Mouse (Mus musculus): ENCODE data around the gene Prkag2. TPM values are rescaled to one million over a fixed set of nuclear protein-coding genes. Genes with fewer than 3 reads are reported as not detected.
A peak's percentile ranks its signal among the peaks of the same experiment; 100 is the strongest.
"Not testable (repeated sequence)": the region's sequence is repeated elsewhere in the genome, so short reads cannot be mapped to it uniquely, and the experiment has no call there.

Gene Prkag2
- polyA plus RNA-seq, 1 experiment from 2014 or later, result 45.0 TPM

DNA sequence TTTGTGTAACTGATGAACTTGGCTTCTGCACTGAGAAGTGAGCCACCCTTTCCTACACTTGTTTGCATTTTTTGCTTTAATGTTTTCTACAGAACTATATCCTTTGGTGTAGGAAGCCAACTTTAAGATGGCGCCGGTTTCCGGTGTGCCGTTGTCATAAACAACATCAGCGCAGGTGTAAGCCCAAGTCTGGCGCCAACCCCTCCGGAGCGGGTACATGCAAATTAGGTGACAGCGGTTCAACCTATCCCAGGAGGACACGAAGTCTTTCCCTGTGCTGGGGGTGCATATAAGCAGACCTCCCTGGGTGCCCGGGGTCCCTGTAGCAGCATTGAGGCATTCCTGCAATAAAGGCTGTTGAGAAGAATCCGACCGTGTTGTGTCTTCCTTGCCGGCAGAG lies 252.2 kb downstream of the Prkag2 start:
- not testable (repeated sequence) for H3K27me3 ChIP-seq (ENCODE audit: poor library complexity, severe bottlenecking); H3K9me3 ChIP-seq; DNase-seq (ENCODE audit: extremely low spot score, low spot score); H3K4me3 ChIP-seq; H3K4me1 ChIP-seq; H3K36me3 ChIP-seq (replicated peaks); H3K27ac ChIP-seq
- 89% methylated on average over 14 of the region's 14 CpGs for WGBS

DNA sequence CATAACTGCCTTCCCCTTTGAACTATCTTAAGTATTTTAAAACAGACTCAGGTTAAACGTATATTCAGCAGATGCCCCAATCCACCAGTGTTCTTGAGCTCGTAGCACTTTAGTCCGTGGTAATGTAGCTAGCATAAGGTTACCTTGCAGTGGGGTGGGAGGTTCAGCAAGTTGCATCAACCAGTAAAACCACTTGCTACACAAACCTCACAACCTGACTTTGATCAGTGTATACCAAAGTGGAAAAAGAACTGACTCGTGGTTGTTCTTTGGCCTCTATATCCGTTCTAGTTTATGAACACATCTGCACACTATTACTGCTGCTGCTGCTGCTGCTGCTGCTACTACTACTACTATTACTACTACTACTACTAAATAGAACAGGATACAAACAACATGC lies 256.6 kb downstream of the Prkag2 start:
- DNase-seq (ENCODE audit: extremely low spot score, low spot score), result no peak
- peaks cover 28% of the 10 kb centered on the region for H3K4me1 ChIP-seq
- no peak overlapping the region for H3K4me3 ChIP-seq
- WGBS, result 92% methylated on average over 5 of the region's 5 CpGs
- H3K36me3 ChIP-seq (replicated peaks), result peaks cover 4% of the 10 kb centered on the region
- no peak overlapping the region; the same call in 1 of the 2 replicates for H3K27ac ChIP-seq
- no peaks in the 10 kb centered on the region for H3K27me3 ChIP-seq (ENCODE audit: poor library complexity, severe bottlenecking)
- no peaks in the 10 kb centered on the region for H3K9me3 ChIP-seq

DNA sequence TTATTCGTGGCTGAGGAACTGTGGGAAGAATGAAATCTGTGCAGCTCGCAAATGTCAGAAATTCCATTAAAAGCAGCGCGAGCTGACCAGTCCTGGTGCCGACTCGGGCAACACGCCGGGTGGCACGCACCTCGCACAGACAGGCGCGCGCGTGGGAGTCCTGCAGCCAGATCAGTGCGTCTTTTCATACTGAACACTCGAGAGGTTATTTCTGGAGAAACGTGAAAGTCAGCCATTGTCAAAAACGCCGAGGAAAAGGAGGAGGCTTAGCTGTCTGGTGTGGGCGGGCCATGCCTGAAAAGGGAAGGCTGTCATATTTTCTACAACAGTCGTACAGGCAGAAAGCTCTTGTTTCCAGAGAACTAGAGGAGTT lies 257.4 kb downstream of the Prkag2 start:
- peaks cover 9% of the 10 kb centered on the region for H3K36me3 ChIP-seq (replicated peaks)
- no peaks in the 10 kb centered on the region for H3K9me3 ChIP-seq
- WGBS, result 4% methylated on average over 21 of the region's 21 CpGs

DNA sequence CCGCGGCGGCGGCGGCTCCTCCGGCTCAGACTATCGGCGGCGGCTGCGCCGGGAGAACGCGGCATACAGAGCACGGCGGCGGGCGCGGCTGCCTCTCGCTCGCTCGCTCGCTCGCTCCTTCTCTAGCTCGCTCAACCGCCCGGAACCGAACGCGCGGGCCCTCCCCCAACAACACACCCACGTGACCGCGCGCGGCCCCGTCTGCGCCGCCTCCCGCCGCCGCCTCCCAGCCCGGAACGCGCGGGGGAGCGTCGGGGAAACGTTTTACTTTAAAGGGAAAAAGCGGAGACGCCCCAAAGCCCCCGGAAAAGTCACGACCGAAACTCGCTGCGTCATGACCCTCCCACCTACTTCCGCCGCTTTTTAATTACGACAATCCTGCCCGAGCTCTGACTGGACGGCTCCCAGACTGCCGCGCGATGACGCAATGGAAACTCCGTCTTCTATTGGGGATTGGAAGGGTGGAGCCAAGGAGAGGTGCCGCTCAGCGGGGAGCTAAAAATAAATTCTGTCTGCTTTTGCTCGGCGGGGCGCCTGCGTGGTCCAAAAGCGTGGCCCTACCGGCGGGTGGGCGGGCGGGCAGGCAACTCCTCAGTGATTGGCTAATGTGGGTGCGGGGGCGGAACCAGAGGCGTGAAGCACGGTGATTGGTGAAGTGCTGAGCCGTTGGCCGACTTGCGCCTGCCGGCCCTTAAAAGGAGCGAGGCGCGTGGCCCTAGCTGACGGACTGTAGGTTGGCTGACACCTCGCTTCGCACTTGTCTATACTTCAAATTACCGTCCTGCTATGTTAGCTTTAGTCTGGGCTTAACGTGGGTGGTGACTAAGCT lies 258.0 kb downstream of the Prkag2 start, which contains the start of gene Rheb:
TSS of gene Rheb (minus strand) at position 351 of the 829 bp plus-strand sequence.
- under 1% methylated on average over 91 of the region's 92 CpGs for WGBS
- Histone ChIP-seq H3K4me1 (peaks cover 28% of the 10 kb centered on the region), H3K27ac (peak within 1 kb of the TSS; percentile 98), H3K4me3 (peak within 1 kb of the TSS; percentile 99), H3K36me3 (replicated peaks) (peaks cover 9% of the 10 kb centered on the region), H3K9me3 (no peaks in the 10 kb centered on the region), H3K27me3 (ENCODE audit: poor library complexity, severe bottlenecking) (no peaks in the 10 kb centered on the region)
- DNase-seq (ENCODE audit: extremely low spot score, low spot score), result peak; percentile 99

More for the DNA sequence above, 257.4 kb downstream of the Prkag2 start:
- no peak for DNase-seq (ENCODE audit: extremely low spot score, low spot score)
- Histone ChIP-seq H3K27me3 (ENCODE audit: poor library complexity, severe bottlenecking) (no peaks in the 10 kb centered on the region), H3K27ac (peak overlapping the region; percentile 98), H3K4me1 (peaks cover 28% of the 10 kb centered on the region), H3K4me3 (peak overlapping the region; percentile 99)

DNA sequence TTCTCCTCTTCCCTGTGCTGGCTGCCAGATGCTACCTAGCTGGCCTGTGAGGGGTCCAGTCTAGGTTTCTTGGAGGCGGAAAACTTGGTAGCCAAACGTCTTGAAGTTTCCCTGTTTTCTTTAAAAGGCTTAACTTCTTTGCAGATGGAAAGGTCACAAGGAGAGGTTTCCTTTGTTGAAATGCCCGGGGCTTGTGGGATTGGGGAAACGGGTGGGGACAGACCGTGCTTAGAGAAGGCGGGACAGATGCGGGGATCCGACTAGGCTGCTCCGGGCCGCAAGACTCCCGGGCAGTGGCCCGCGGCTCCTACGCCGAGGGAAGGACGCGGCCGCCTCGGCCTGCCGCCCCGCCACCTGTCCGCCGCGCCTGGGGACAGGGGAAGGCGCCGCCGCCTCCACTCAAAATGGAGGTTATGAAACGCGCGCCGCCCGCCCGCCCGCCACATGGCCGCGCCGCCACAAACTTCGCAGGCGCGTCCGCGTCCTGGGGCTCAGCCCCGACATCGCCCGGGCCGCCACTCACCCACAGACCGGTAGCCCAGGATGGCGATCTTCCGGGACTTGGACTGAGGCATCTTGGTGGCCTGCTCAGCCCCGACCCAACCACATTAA lies 258.7 kb downstream of the Prkag2 start:
- H3K4me3 ChIP-seq, result peak overlapping the region; percentile 99
- H3K36me3 ChIP-seq (replicated peaks), result peaks cover 9% of the 10 kb centered on the region
- no peaks in the 10 kb centered on the region for H3K27me3 ChIP-seq (ENCODE audit: poor library complexity, severe bottlenecking)
- H3K4me1 ChIP-seq, result peaks cover 28% of the 10 kb centered on the region
- H3K9me3 ChIP-seq, result no peaks in the 10 kb centered on the region
- peak overlapping the region; percentile 98 for H3K27ac ChIP-seq
- no peak for DNase-seq (ENCODE audit: extremely low spot score, low spot score)
- WGBS, result under 1% methylated on average over 49 of the region's 50 CpGs

DNA sequence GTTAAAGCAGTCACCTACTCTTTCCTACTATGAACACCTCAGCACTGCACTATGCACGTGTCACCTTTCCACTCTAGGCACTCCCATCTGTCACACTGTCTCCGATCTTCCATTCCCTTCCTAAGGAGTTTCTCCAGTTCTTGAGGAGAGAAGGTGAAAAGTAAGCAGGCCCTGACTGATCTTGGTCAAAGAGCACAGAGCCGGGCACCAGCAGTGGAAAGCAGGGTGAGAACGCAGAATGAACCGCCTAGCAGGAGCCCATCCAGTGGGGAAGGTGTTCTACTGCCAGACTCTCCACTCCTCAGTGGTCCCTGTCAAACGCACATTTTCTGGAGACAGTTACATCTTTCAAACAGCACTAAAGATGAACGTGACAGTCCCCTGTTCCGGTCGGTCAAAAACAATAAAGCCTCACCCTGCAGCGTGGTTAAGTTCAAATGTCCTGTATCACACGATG lies 259.4 kb downstream of the Prkag2 start:
- Histone ChIP-seq H3K4me3 (peak overlapping the region; percentile 99), H3K4me1 (peaks cover 28% of the 10 kb centered on the region), H3K27ac (peak overlapping the region; percentile 98), H3K9me3 (no peaks in the 10 kb centered on the region), H3K36me3 (replicated peaks) (peaks cover 9% of the 10 kb centered on the region), H3K27me3 (ENCODE audit: poor library complexity, severe bottlenecking) (no peaks in the 10 kb centered on the region)
- peak; percentile 17 for DNase-seq (ENCODE audit: extremely low spot score, low spot score)
- WGBS, result 43% methylated on average over 11 of the region's 11 CpGs

GRCm38 (mm10) chr5:24834491-24834890 lies 266.0 kb downstream of the Prkag2 start:
- WGBS, result 80% methylated on average over 5 of the region's 5 CpGs
- H3K36me3 ChIP-seq (replicated peaks), result peaks cover 9% of the 10 kb centered on the region
- no peak overlapping the region for H3K4me3 ChIP-seq
- H3K27ac ChIP-seq, result no peak overlapping the region
- peaks cover 9% of the 10 kb centered on the region; the same call in 1 of the 2 replicates for H3K4me1 ChIP-seq
- no peaks in the 10 kb centered on the region for H3K27me3 ChIP-seq (ENCODE audit: poor library complexity, severe bottlenecking)
- no peaks in the 10 kb centered on the region for H3K9me3 ChIP-seq
- no peak for DNase-seq (ENCODE audit: extremely low spot score, low spot score)

- Histone ChIP-seq H3K9me3 (no peaks in the 10 kb centered on the region), H3K36me3 (replicated peaks) (no peaks in the 10 kb centered on the region), H3K27me3 (ENCODE audit: poor library complexity, severe bottlenecking) (no peaks in the 10 kb centered on the region), H3K4me1 (peaks cover 6% of the 10 kb centered on the region; the same call in 1 of the 2 replicates), H3K4me3 (no peak overlapping the region), H3K27ac (no peak overlapping the region)
- DNase-seq (ENCODE audit: extremely low spot score, low spot score), result no peak
- WGBS, result 92% methylated on average over 3 of the region's 3 CpGs
These were observed 268.5 kb downstream of the Prkag2 start for GRCm38 (mm10) chr5:24831912-24832311.

- H3K36me3 ChIP-seq (replicated peaks), result no peaks in the 10 kb centered on the region
- no peak overlapping the region for H3K27ac ChIP-seq
- DNase-seq (ENCODE audit: extremely low spot score, low spot score), result no peak
- peaks cover 4% of the 10 kb centered on the region; the same call in 1 of the 2 replicates for H3K4me1 ChIP-seq
- no peaks in the 10 kb centered on the region for H3K9me3 ChIP-seq
- no peak overlapping the region for H3K4me3 ChIP-seq
- no peaks in the 10 kb centered on the region for H3K27me3 ChIP-seq (ENCODE audit: poor library complexity, severe bottlenecking)
- 88% methylated on average over 3 of the region's 3 CpGs for WGBS
These were observed 272.0 kb downstream of the Prkag2 start for GRCm38 (mm10) chr5:24828446-24828845.

GRCm38 (mm10) chr5:24827173-24827572 lies 273.3 kb downstream of the Prkag2 start:
- H3K27me3 ChIP-seq (ENCODE audit: poor library complexity, severe bottlenecking), result no peaks in the 10 kb centered on the region
- H3K4me3 ChIP-seq, result no peak overlapping the region
- H3K27ac ChIP-seq, result no peak overlapping the region
- peaks cover 4% of the 10 kb centered on the region; the same call in 1 of the 2 replicates for H3K4me1 ChIP-seq
- H3K9me3 ChIP-seq, result no peaks in the 10 kb centered on the region
- 97% methylated on average over 2 of the region's 2 CpGs for WGBS
- DNase-seq (ENCODE audit: extremely low spot score, low spot score), result no peak
- H3K36me3 ChIP-seq (replicated peaks), result no peaks in the 10 kb centered on the region

GRCm38 (mm10) chr5:24826056-24826770 lies 274.2 kb downstream of the Prkag2 start:
- no peak overlapping the region for H3K27ac ChIP-seq
- WGBS, result 94% methylated on average over 9 of the region's 9 CpGs
- no peaks in the 10 kb centered on the region for H3K9me3 ChIP-seq
- H3K4me3 ChIP-seq, result no peak overlapping the region
- DNase-seq (ENCODE audit: extremely low spot score, low spot score), result no peak
- H3K27me3 ChIP-seq (ENCODE audit: poor library complexity, severe bottlenecking), result no peaks in the 10 kb centered on the region
- H3K36me3 ChIP-seq (replicated peaks), result no peaks in the 10 kb centered on the region
- H3K4me1 ChIP-seq, result peaks cover 9% of the 10 kb centered on the region

GRCm38 (mm10) chr5:24825365-24826055 lies 274.9 kb downstream of the Prkag2 start:
- Histone ChIP-seq H3K36me3 (replicated peaks) (no peaks in the 10 kb centered on the region), H3K4me3 (no peak overlapping the region), H3K9me3 (no peaks in the 10 kb centered on the region), H3K4me1 (peaks cover 11% of the 10 kb centered on the region), H3K27me3 (ENCODE audit: poor library complexity, severe bottlenecking) (no peaks in the 10 kb centered on the region), H3K27ac (no peak overlapping the region)
- whole genome bisulfite sequencing, result 95% methylated on average over 4 of the region's 4 CpGs
- no peak for DNase-seq (ENCODE audit: extremely low spot score, low spot score)
